Mouse (Mus musculus) bone marrow, adult 2 months (tissue): ENCODE measurements around the gene Dnajb14.

ENCODE experiments used
- CTCF ChIP-seq: fragments of 200-500 bp; IDR thresholded peaks from 2 replicates; pipeline ENCODE4 v1.5.1; 2011; ENCODE audit warnings: low read length, control low read depth; ENCODE audit not compliant: control insufficient read depth, insufficient read depth
- POLR2A ChIP-seq: fragments of 200-500 bp; IDR thresholded peaks from 2 replicates; pipeline ENCODE4 v1.6.1; 2011; ENCODE audit warnings: low read depth, mild to moderate bottlenecking, control low read depth, low read length, borderline replicate concordance; ENCODE audit not compliant: control insufficient read depth

DNA sequence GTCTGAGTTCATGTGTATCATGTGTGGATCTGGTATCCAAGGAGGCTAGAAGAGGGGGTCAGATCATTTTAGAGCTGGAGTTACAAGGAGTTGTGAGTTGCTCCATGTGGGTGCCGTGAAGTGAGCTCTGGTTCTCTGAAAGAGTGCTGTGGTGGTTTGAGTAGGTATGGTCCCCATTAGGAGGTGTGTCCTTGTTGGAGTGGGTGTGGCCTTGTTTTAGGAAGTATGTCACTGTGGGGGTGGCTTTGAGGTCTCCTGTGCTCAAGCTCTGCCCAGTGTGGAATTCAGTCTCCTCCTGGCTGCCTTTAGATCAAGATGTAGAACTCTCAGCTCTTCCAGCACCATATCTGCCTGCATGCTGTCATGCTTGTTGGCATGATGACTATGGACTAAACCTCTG lies 24.5 kb upstream of the Dnajb14 start:
- TF ChIP-seq CTCF (no peak), POLR2A (no peak)
